Mouse (Mus musculus): ENCODE data around the gene Ints6l.
A peak's percentile ranks its signal among the peaks of the same experiment; 100 is the strongest.

Gene Ints6l

DNA sequence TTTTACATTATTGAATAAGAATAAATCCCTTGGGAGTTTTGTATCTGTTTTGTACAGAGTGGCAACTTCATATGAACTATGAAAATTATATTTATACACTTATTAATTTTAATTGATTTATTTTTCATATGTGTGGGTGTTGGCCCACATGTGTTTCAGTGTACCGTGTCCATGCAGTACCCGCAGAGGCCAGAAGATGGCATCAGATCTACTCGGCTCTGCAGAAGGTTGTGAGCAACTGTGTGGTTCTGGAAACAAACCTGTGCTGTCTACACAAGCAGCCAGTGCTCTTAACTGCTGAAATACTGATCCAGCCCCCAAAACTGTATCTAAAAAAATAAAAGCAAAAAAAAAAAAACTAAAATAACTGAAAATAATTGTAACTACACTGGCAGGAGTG lies 76.6 kb downstream of the Ints6l start:
- DNase-seq: peak; percentile 50 to 85

DNA sequence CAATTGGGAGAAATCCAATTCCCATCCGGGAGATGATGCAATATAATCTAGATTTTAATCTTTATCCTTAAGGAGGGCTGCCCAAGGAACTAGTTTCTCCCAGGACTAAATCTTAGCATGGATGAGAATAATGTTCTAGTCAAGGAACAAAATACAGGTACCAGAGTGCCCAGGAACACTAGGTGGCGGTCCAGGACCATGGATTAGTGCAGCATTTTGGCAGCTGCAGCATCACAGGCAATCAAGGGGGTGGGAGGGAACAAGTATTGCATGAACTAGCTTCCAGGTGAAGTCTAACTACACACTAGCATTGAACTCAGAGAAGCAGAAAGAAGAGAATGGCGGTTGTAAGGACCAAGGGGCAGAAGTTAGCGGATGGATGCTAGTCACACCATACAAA lies 82.5 kb downstream of the Ints6l start:
- DNase-seq: peak; percentile 13 to 61

DNA sequence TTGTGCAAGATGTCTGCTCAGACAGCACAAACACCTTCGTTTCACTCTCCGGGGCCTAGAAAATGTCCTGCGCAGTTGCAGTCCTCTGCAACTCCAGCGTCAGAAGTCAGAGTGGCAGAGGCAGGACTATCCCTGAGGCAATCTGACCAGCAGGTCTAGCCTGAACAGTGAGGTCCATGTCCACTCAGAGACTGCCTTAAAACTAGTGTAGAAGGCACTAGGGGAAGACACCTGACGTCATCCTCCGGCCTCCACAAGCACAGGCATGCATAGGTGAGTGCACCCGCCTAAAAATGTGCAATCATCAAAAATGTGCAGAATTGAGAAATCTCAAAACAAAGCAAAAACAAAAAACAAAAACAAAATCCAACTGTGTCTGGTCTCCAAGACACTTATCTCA lies 94.8 kb downstream of the Ints6l start, which contains the start of gene Gm648:
Gm648 (minus strand) TSS at position 101 of the 400 bp plus-strand sequence.
- no peak for DNase-seq

DNA sequence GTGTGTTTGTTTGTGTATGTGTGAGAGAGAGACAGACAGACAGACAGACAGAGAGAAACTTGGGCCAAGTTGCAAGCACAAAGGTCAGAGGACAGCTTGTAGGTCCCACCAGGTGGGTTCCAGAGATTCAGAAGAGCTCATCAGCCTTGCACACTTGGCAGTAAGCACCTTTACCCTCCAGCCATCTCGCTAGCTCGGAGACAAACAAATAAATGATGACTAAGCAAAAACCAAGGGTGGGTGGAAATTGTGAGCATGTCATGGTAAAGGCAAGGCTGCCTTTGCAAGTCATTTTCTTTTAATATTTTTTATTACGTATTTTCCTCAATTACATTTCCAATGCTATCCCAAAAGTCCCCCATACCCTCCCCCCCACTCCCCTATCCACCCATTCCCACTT lies 98.9 kb downstream of the Ints6l start:
- no peak for DNase-seq
